Mouse (Mus musculus): ENCODE measurements around the gene Csrp3. TPM values are rescaled to one million over a fixed set of nuclear protein-coding genes. Genes with fewer than 3 reads are reported as not detected.

Csrp3 gene
- polyA plus RNA-seq, 2 experiments, result 0.07 to 0.30 TPM

DNA sequence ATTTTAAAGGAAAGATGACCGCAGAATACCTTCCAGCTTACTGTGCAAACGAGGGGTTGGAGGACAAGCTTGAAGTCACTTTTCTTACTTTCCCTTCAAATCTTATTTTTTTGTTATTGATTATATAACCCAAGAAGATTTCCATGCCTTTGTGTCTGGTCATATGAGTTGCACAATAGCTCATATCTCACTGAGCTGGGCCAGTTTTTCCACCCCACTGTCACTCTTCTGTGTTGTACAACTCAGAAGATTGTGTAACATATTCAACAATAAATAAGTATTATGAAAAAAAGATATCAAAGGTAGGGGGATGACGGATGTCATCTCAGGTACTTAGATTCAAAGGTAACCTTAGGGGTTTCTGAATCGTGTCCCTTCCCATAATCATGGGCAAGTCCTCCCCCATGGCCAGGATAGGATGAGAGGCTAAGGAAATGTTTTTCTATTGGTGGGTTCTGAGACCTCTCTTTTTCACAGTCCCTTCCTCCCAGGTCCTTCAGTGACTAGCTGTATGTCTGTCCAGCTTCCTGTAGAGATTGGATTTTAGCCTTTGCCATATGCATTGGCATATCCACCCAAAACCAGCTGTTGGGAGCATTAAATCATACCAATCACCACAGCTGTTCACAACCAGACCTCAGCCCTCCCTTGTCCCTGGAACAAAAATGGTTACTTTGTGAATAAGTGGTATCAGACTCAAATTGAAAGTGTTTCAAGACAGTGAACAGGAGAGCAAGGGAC, 35.9 kb upstream of the Csrp3 start:
- DNase-seq (ENCODE audit: low read depth in 3 of 3, low spot score in 3 of 3) (no peak), ATAC-seq (ENCODE audit: insufficient read depth) (no peak)
- Histone ChIP-seq H3K4me2 (ENCODE audit: low read depth) (no peak overlapping the region), H3K9me3 (ENCODE audit: control insufficient read depth, low read length) (no peaks in the 10 kb centered on the region), H3K9ac (replicated peaks) (no peak overlapping the region), H3K27me3 (ENCODE audit: control insufficient read depth, insufficient read depth, low read length) (peaks cover 10% of the 10 kb centered on the region), H3K4me3 (ENCODE audit: insufficient read depth in 1 of 2, low read depth in 2 of 2, low read length in 2 of 2) (no peak overlapping the region), H3K4me1 (replicated peaks; ENCODE audit: control insufficient read depth in 2 of 2, insufficient read depth in 2 of 2, low read length in 1 of 2) (peaks cover 12 to 13% of the 10 kb centered on the region in 2 experiments), H3K27ac (no peak overlapping the region), H3K36me3 (replicated peaks; ENCODE audit: control insufficient read depth, insufficient read depth, low read depth) (peaks cover 9% of the 10 kb centered on the region)
- TF ChIP-seq CTCF (IDR thresholded peaks at IDR 0.05; ENCODE audit: low read depth), result no peak
- WGBS (ENCODE audit: insufficient replicate concordance), result 62% methylated on average over 4 of the region's 4 CpGs

DNA sequence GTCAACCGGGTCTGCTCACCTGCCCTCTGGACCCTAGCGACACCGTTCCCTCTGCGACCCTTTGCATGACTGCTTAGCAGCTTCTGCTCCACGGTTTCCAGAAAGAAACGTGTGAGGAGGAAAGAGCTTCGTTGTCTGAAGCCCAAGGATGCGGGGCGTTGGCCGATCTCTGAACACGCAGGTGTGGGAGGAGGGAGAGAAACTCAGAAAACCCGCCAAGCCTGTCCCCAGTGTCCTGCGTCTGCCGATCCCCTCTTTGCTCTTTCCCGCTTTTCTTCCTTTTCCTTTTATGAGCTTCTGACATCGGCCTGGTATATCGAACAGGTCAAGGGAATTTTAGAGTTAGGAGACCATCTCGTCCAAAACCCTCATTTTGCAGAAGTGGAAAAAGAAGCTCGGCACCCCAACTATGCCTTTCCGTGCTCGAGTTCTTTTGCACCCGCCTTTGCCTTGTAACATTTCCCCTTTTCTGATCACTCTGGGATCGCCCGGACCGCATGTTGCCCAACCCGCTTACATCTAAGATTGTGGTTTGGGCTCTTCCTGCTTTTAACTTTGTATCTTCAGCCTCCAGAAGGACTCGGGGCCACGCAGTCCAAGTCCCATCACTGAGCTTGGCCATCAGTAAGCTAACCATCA, 34.3 kb upstream of the Csrp3 start:
- Histone ChIP-seq H3K27ac (peak overlapping the region; percentile 18), H3K4me2 (ENCODE audit: low read depth) (peak overlapping the region; percentile 76), H3K9me3 (ENCODE audit: control insufficient read depth, low read length) (no peaks in the 10 kb centered on the region), H3K4me1 (replicated peaks; ENCODE audit: control insufficient read depth in 2 of 2, insufficient read depth in 2 of 2, low read length in 1 of 2) (peaks cover 12 to 13% of the 10 kb centered on the region in 2 experiments), H3K27me3 (ENCODE audit: control insufficient read depth, insufficient read depth, low read length) (peaks cover 10% of the 10 kb centered on the region), H3K9ac (replicated peaks) (peak overlapping the region; percentile 88), H3K4me3 (ENCODE audit: insufficient read depth in 1 of 2, low read depth in 2 of 2, low read length in 2 of 2) (peak overlapping the region; percentile 81 to 83), H3K36me3 (replicated peaks; ENCODE audit: control insufficient read depth, insufficient read depth, low read depth) (peaks cover 25% of the 10 kb centered on the region)
- DNase-seq (ENCODE audit: low read depth in 3 of 3, low spot score in 3 of 3) (peak in 1 of 3 experiments; percentile 33), ATAC-seq (ENCODE audit: insufficient read depth) (no peak)
- under 1% methylated on average over 28 of the region's 28 CpGs for WGBS (ENCODE audit: insufficient replicate concordance)
- TF ChIP-seq CTCF (IDR thresholded peaks at IDR 0.05; ENCODE audit: low read depth), result no peak
- TF ChIP-seq EP300 (IDR thresholded peaks at IDR 0.05; ENCODE audit: low read depth), result no peak

DNA sequence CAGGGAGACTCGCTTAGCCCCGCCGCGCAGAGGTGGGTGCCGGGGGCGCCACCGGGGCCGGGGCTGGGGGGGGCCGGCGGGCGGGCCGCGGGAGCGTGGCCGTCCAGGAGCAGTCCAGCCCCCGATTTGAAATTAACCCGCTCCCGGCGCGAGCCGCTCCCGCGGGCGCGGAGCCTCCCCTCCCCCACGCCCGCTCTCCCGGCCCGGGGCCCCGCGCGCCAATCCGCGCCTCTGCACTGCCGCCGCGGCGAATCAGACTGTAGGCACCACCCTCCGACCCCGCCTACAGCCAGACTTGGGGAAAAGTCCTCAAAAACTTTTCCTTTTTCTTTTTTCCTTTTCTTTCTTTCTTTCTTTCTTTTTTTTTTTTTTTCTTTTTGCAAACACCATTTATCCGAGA, 33.7 kb upstream of the Csrp3 start, which contains the start of gene E2f8:
E2f8 (minus strand) TSS at position 111 of the 400 bp plus-strand sequence.
- peak within 1 kb of the TSS; percentile 83 to 99 for H3K4me3 ChIP-seq (ENCODE audit: insufficient read depth in 1 of 2, low read depth in 2 of 2, low read length in 2 of 2)
- H3K27me3 ChIP-seq (ENCODE audit: control insufficient read depth, insufficient read depth, low read length), result peaks cover 10% of the 10 kb centered on the region
- H3K4me1 ChIP-seq (replicated peaks; ENCODE audit: control insufficient read depth in 2 of 2, insufficient read depth in 2 of 2, low read length in 1 of 2), result peaks cover 12 to 13% of the 10 kb centered on the region in 2 experiments
- under 1% methylated on average over 37 of the region's 41 CpGs for WGBS (ENCODE audit: insufficient replicate concordance)
- ATAC-seq (ENCODE audit: insufficient read depth) (peak; percentile 77), DNase-seq (ENCODE audit: low read depth in 3 of 3, low spot score in 3 of 3) (peak; percentile 70 to 73 (median 72))
- TF ChIP-seq EP300 (IDR thresholded peaks at IDR 0.05; ENCODE audit: low read depth) (no peak), CTCF (IDR thresholded peaks at IDR 0.05; ENCODE audit: low read depth) (no peak)
- peak within 1 kb of the TSS; percentile 98 for H3K9ac ChIP-seq (replicated peaks)
- H3K36me3 ChIP-seq (replicated peaks; ENCODE audit: control insufficient read depth, insufficient read depth, low read depth), result peaks cover 31% of the 10 kb centered on the region
- peak within 1 kb of the TSS; percentile 70 for H3K27ac ChIP-seq
- no peaks in the 10 kb centered on the region for H3K9me3 ChIP-seq (ENCODE audit: control insufficient read depth, low read length)
- H3K4me2 ChIP-seq (ENCODE audit: low read depth), result peak within 1 kb of the TSS; percentile 96

DNA sequence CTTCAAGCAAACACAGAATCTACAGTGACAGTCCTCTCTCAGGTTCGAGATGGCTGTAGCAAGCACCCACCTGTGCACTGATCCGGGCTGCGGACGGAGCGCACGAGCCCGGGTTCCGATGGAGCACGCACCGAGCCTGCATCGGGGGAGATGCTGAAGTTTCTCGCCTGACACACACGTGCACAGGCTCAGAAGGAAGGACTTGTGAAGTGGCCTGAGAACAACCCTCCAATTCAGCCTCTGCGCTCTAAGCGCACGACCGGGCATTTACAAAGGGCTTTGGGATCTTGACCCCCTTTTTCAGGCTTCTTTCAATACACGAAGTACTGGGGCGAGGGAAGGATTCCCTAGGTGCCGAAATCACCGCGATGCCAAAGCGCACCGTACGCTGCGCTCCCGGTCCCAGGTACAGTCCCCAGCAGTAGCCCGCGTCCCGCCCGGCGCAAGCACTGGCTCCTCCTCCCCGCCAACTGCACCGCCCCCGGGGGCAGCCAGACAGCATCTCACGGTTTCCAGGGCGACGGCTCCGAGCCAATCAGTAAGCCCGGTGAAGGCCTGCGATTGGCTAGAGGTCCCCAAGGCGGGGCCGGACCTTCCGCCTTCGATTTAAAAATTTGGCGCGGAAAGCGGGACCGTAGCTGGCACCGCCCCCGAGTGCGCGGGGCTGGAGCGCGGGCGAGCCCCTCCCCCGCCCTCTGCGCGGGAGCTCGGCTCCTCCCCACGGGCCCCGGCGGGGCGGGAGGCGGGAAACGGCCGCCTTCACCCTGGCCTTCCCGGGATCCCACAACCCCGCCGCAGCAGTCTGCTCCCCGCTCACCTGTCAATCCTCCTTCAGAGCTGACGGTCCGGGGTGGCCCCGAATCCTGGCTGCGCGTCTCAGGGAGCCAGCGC, 33.0 kb upstream of the Csrp3 start:
- TF ChIP-seq CTCF (IDR thresholded peaks at IDR 0.05; ENCODE audit: low read depth) (no peak), EP300 (IDR thresholded peaks at IDR 0.05; ENCODE audit: low read depth) (no peak; the same call in 1 of the 2 replicates)
- H3K36me3 ChIP-seq (replicated peaks; ENCODE audit: control insufficient read depth, insufficient read depth, low read depth), result peaks cover 38% of the 10 kb centered on the region
- peak overlapping the region; percentile 98 for H3K9ac ChIP-seq (replicated peaks)
- peak overlapping the region; percentile 70 for H3K27ac ChIP-seq
- H3K4me2 ChIP-seq (ENCODE audit: low read depth), result peak overlapping the region; percentile 96
- H3K4me1 ChIP-seq (replicated peaks; ENCODE audit: control insufficient read depth in 2 of 2, insufficient read depth in 2 of 2, low read length in 1 of 2), result peaks cover 12 to 13% of the 10 kb centered on the region in 2 experiments
- under 1% methylated on average over 77 of the region's 77 CpGs for WGBS (ENCODE audit: insufficient replicate concordance)
- peak; percentile 98 to 99 (median 99) for DNase-seq (ENCODE audit: low read depth in 3 of 3, low spot score in 3 of 3)
- H3K27me3 ChIP-seq (ENCODE audit: control insufficient read depth, insufficient read depth, low read length), result peaks cover 10% of the 10 kb centered on the region
- no peaks in the 10 kb centered on the region for H3K9me3 ChIP-seq (ENCODE audit: control insufficient read depth, low read length)
- H3K4me3 ChIP-seq (ENCODE audit: insufficient read depth in 1 of 2, low read depth in 2 of 2, low read length in 2 of 2), result peak overlapping the region; percentile 83 to 99
- ATAC-seq (ENCODE audit: insufficient read depth), result peak; percentile 90

Measured in liver, embryonic 14.5 days (tissue).